Mouse (Mus musculus): ENCODE data around the gene Kdm5b.

DNA sequence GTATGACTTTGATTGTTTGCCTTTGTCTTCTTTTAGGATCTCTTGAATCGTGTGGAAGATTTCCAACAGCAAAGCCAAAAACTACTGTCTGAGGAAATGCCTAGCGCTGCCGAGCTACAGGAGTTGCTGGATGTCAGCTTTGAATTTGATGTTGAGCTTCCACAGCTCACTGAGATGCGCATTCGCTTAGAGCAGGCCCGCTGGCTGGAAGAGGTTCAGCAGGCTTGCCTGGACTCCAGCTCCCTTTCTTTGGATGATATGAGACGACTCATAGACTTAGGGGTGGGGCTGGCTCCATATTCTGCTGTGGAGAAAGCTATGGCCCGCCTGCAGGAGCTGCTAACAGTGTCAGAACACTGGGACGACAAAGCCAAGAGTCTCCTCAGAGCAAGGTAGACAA lies 57.7 kb downstream of the Kdm5b start:
- TF ChIP-seq CTCF (IDR thresholded peaks at IDR 0.05; ENCODE audit: insufficient read depth, low read depth, low read length) (no peak), POLR2A (IDR thresholded peaks at IDR 0.05; ENCODE audit: insufficient read depth, low read depth, low read length) (no peak)

Measured in olfactory bulb, adult 2 months (tissue).